Mouse (Mus musculus) hindbrain, embryonic 11.5 days (tissue): ENCODE data around the gene Fgfr2. TPM values are rescaled to one million over a fixed set of nuclear protein-coding genes. Genes with fewer than 3 reads are reported as not detected.

ENCODE experiments used
- ATAC-seq: fragments of 200-750 bp; cut with Nextera tagmentation; 2 replicates; pipeline ENCODE4 v1.8.0; 2017; ENCODE audit warnings: mild to moderate bottlenecking, moderate TSS enrichment, moderate library complexity; ENCODE audit not compliant: low FRiP score
- DNase-seq: peaks from one replicate; pipeline ENCODE4 v3.0.0-alpha.2; 2015; ENCODE audit warnings: low spot score
- H3K27ac ChIP-seq: fragments of 300-500 bp; sonication (generic); 2 replicates; pipeline ENCODE4 v1.5.1; 2014; ENCODE audit warnings: mild to moderate bottlenecking, low read depth, low read length
- H3K27me3 ChIP-seq: fragments of 300-500 bp; sonication (generic); 2 replicates; pipeline ENCODE4 v1.6.1; 2014; ENCODE audit warnings: mild to moderate bottlenecking, low read length, moderate library complexity, mixed read lengths; ENCODE audit not compliant: control insufficient read depth, insufficient read depth
- H3K36me3 ChIP-seq: fragments of 300-500 bp; sonication (generic); 2 replicates; pipeline ENCODE4 v1.6.1; 2014; ENCODE audit warnings: mild to moderate bottlenecking, low read length, moderate library complexity, mixed read lengths; ENCODE audit not compliant: control insufficient read depth, insufficient read depth
- H3K4me1 ChIP-seq: fragments of 300-500 bp; sonication (generic); replicated peaks from 2 replicates; pipeline ENCODE4 v1.6.1; 2014; ENCODE audit warnings: low read length, mixed read lengths; ENCODE audit not compliant: control insufficient read depth, insufficient read depth
- H3K4me2 ChIP-seq: fragments of 300-500 bp; sonication (generic); replicated peaks from 2 replicates; pipeline ENCODE4 v1.6.1; 2014; ENCODE audit warnings: mild to moderate bottlenecking, low read depth, low read length
- H3K4me3 ChIP-seq: fragments of 300-500 bp; sonication (generic); 2 replicates; pipeline ENCODE4 v1.5.1; 2014; ENCODE audit warnings: low read depth, low read length
- H3K9ac ChIP-seq: fragments of 300-500 bp; sonication (generic); 2 replicates; pipeline ENCODE4 v1.6.1; 2014; ENCODE audit warnings: low read depth, low read length
- H3K9me3 ChIP-seq: fragments of 300-500 bp; sonication (generic); 2 replicates; pipeline ENCODE4 v1.6.1; 2016; ENCODE audit warnings: low read length; ENCODE audit not compliant: control insufficient read depth
- WGBS: fragments of 180-500 bp; shearing (Covaris S2); extraction: QIAGEN DNeasy Blood & Tissue Kit; methylation state at CpG from one replicate; pipeline ENCODE4 v1.1.7; 2014; 5-methylcytosine and 5-hydroxymethylcytosine counted together
- polyA plus RNA-seq: library from polyadenylated mRNA; unstranded; fragments of >200 nt; fragmentation: Nextera tagmentation; extraction: Ambion mirVana; gene quantifications from 2 replicates; pipeline ENCODE4 v1.2.1, GENCODE M21; 2014

Fgfr2 gene
- polyA plus RNA-seq, 1 experiment from 2014 or later, result 71.3 TPM

DNA sequence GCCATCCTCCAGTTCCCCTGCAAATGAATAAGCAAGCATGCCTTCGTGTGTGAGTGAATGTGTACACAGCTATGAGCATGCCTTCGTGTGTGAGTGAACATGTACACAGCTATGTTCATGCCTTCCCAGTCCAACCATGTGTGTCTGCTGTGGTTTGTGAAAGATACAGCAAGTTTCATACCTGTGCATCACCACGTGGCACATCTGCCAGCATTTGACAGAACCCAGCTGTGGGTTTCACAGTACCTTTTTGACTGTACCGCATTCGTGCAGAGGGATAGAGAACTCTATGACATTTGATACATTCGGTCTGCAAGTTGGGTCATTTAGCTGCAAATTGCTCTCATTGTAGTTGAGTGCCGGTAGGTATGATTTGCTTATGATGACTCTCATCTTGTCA, 1808.7 kb downstream of the Fgfr2 start:
- Histone ChIP-seq H3K36me3 (no peaks in the 10 kb centered on the region), H3K4me2 (no peak overlapping the region), H3K9ac (no peak overlapping the region), H3K4me1 (no peaks in the 10 kb centered on the region), H3K9me3 (no peaks in the 10 kb centered on the region), H3K27ac (no peak overlapping the region), H3K27me3 (no peaks in the 10 kb centered on the region), H3K4me3 (no peak overlapping the region)
- ATAC-seq, result no peak
- 85% methylated on average over 7 of the region's 7 CpGs for WGBS
- DNase-seq, result no peak

DNA sequence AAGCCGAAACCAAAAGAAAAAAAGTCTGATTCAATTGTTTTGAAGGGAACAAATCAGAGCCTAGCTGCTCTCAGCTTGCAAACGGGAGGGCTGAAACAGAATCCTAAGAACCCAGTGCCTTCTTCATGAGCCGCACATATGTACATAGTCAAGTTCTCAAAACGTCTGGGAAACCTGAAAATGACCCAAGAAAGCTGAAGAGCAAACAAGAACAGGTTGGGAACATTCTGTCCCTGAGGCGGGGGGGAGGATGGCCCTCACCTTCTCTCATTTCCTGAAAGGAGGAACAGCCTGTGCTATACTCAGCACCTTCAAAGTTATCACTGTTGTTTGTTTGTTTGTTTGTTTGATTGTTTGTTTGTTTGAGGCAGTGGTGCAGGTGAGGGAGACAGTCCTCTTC, 1816.4 kb downstream of the Fgfr2 start:
- Histone ChIP-seq H3K27me3 (no peaks in the 10 kb centered on the region), H3K9ac (no peak overlapping the region), H3K27ac (no peak overlapping the region), H3K4me1 (no peaks in the 10 kb centered on the region), H3K36me3 (no peaks in the 10 kb centered on the region), H3K4me2 (no peak overlapping the region), H3K4me3 (no peak overlapping the region), H3K9me3 (no peaks in the 10 kb centered on the region)
- 81% methylated on average over 5 of the region's 5 CpGs for WGBS
- ATAC-seq, result no peak
- DNase-seq, result no peak

DNA sequence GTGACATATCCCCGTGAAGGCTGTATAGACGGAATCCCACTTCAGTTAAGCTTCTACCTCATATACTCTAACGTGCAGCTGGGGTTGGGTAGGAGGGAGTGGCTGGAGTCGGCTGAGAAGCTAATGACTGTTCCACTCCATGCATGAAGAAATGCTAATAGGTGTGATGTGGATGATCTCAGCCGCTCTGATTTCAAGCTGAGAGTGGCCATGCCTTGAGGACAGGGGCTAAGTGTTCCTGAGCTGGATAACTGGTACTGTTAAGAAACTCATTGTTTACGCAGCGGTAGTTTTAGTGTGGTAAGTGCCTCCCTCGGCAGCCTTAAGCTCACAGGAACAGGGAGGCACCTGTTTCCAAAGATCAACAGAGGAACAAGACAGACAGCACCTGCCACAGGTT, 1819.8 kb downstream of the Fgfr2 start:
- Histone ChIP-seq H3K9me3 (no peaks in the 10 kb centered on the region), H3K4me2 (no peak overlapping the region), H3K4me3 (no peak overlapping the region), H3K36me3 (no peaks in the 10 kb centered on the region), H3K9ac (no peak overlapping the region), H3K4me1 (no peaks in the 10 kb centered on the region), H3K27ac (no peak overlapping the region), H3K27me3 (no peaks in the 10 kb centered on the region)
- DNase-seq (no peak), ATAC-seq (no peak)
- WGBS, result 89% methylated on average over 8 of the region's 8 CpGs

DNA sequence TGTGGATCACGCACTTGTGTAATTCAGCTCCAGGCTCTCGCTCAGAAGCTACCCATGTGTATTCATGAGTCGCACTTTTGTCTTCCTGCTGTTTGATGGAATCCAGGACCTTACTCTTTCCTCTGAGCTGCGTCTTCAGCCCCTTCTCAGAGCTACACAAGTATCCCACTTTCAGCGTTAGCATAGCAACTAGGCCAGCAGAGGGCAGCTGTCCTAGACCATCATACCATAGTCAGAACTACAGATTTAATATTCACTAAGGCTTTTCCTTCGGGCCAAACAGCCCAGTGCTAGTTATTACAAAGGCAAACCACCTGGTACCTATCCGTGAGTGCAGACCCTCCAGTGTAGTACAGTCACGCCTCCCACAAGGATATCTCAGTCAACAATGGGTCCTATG, 1826.0 kb downstream of the Fgfr2 start:
- WGBS, result 75% methylated on average over 8 of the region's 8 CpGs
- H3K4me3 ChIP-seq, result no peak overlapping the region
- ATAC-seq (no peak), DNase-seq (peak; percentile 5)
- no peaks in the 10 kb centered on the region for H3K9me3 ChIP-seq
- no peak overlapping the region for H3K27ac ChIP-seq
- H3K4me1 ChIP-seq, result no peaks in the 10 kb centered on the region
- no peak overlapping the region for H3K9ac ChIP-seq
- H3K36me3 ChIP-seq, result no peaks in the 10 kb centered on the region
- no peak overlapping the region for H3K4me2 ChIP-seq
- no peaks in the 10 kb centered on the region for H3K27me3 ChIP-seq

DNA sequence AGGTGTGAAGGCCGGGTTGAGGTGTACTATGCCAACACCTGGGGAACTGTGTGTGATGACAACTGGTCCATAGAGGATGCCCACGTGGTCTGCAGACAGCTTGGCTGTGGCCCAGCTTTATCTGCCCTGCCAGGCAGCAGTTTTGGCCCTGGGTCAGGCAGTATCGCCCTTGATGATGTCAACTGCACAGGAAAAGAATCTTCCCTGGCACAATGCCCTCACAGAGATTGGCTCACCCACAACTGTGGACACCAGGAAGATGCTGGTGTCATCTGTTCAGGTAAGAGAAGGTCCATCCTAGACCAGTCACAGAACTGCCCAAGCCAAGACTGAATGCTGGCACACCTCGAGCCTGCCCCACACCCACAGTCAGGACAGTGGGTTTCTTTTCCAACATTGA, 1857.3 kb downstream of the Fgfr2 start:
- WGBS, result 80% methylated on average over 4 of the region's 4 CpGs
- Histone ChIP-seq H3K27me3 (no peaks in the 10 kb centered on the region), H3K27ac (no peak overlapping the region), H3K36me3 (no peaks in the 10 kb centered on the region), H3K9ac (no peak overlapping the region), H3K4me1 (no peaks in the 10 kb centered on the region), H3K9me3 (no peaks in the 10 kb centered on the region), H3K4me3 (no peak overlapping the region), H3K4me2 (no peak overlapping the region)
- no peak for ATAC-seq
- DNase-seq, result no peak

DNA sequence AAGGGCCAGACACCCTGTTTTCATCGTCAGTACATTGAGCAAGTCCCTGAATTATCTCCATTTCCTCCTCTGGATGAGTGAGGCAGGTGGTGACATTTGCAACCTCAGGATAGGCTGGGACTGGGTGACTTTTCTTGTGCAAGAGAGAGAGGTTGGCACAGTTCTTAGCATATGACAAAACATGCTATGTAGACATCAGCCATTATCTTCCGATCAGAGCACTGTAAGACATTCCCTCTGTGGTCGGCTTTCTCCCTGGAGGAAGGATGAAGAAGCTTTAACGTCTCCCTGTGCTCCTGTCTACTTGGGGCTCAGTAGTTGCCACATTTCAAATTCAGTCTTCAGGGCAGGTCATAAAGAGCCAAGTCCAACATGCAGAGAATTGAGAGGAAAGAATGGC, 1858.9 kb downstream of the Fgfr2 start:
- Histone ChIP-seq H3K27ac (no peak overlapping the region), H3K9me3 (no peaks in the 10 kb centered on the region), H3K27me3 (no peaks in the 10 kb centered on the region), H3K4me2 (no peak overlapping the region), H3K36me3 (no peaks in the 10 kb centered on the region), H3K4me3 (no peak overlapping the region), H3K9ac (no peak overlapping the region), H3K4me1 (no peaks in the 10 kb centered on the region)
- WGBS, result 92% methylated on average over 4 of the region's 4 CpGs
- ATAC-seq (no peak), DNase-seq (no peak)

DNA sequence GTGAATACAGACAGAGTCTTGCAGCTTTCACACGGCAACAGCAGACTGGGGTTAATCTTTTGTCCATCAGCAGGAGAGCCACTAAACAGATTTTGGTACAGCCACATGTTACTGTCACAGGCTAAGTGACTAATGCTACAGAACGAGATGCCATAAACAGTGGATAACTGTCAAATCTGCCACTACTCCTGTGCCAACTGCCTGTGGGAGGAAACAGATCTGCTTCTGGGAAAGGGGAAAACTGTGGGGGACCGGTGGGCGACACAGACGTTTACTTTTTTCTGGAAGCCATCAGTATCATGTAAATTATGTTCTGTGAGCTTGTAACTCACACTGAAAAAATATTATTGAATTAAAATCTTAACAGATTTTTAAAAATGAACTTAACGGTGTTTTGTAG, 1862.2 kb downstream of the Fgfr2 start:
- no peak for ATAC-seq
- H3K4me3 ChIP-seq, result no peak overlapping the region
- H3K27ac ChIP-seq, result no peak overlapping the region
- H3K4me2 ChIP-seq, result no peak overlapping the region
- 81% methylated on average over 6 of the region's 6 CpGs for WGBS
- H3K4me1 ChIP-seq, result no peaks in the 10 kb centered on the region
- H3K9me3 ChIP-seq, result no peaks in the 10 kb centered on the region
- no peaks in the 10 kb centered on the region for H3K27me3 ChIP-seq
- H3K36me3 ChIP-seq, result no peaks in the 10 kb centered on the region
- no peak for DNase-seq
- H3K9ac ChIP-seq, result no peak overlapping the region

DNA sequence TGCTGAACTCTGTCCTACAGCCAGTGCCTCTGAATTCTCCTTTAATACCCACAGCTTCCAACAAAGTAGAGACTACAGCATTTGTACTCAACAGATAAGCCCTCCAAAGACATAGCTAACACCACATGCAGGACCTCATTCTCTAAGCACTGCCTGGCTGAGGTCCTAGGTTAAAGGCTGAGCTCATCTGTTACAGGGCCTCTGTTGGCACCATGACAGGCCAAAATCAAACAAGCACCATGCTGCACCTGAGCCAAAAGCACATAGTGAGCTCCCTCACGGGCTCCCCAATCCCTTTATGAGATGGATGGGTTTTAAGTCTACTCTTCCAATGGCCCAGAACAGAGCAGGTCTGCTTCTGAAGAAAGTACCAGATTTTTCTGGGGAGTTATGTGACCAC, 1865.8 kb downstream of the Fgfr2 start:
- Histone ChIP-seq H3K9ac (no peak overlapping the region), H3K4me3 (no peak overlapping the region), H3K27ac (no peak overlapping the region), H3K4me1 (no peaks in the 10 kb centered on the region), H3K9me3 (no peaks in the 10 kb centered on the region), H3K4me2 (no peak overlapping the region), H3K27me3 (no peaks in the 10 kb centered on the region), H3K36me3 (no peaks in the 10 kb centered on the region)
- ATAC-seq (no peak), DNase-seq (no peak)
- WGBS, result 75% methylated on average over 1 of the region's 1 CpGs

DNA sequence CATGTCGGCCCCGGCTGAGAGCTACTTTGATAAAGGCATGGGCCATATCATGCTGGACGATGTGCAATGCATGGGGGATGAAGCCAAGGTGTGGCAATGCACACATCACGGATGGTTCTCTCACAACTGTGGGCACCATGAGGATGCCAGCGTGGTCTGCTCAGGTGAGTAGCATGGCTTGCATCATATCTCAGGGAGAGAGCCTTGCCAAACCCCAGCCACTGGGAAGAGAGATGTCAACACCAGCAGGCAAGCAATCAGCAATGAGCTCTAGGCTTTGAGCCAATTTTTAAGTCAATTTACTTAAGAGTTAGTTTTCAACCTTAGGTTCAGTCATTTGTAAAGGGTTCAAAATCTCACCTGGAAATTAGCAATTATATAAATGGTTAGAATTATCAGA, 1866.3 kb downstream of the Fgfr2 start:
- Histone ChIP-seq H3K9me3 (no peaks in the 10 kb centered on the region), H3K4me1 (no peaks in the 10 kb centered on the region), H3K4me2 (no peak overlapping the region), H3K36me3 (no peaks in the 10 kb centered on the region), H3K27ac (no peak overlapping the region), H3K4me3 (no peak overlapping the region), H3K9ac (no peak overlapping the region), H3K27me3 (no peaks in the 10 kb centered on the region)
- DNase-seq, result no peak
- ATAC-seq, result no peak
- 94% methylated on average over 5 of the region's 5 CpGs for WGBS
